Mouse (Mus musculus) embryonic facial prominence, embryonic 12.5 days (tissue): ENCODE results near the gene Cbs. TPM values are rescaled to one million over a fixed set of nuclear protein-coding genes. Genes with fewer than 3 reads are reported as not detected.
A peak's percentile ranks its signal among the peaks of the same experiment; 100 is the strongest.

Experiments used
- ATAC-seq: fragments of 200-750 bp; cut with Nextera tagmentation; 2 replicates; pipeline ENCODE4 v1.8.0; 2017; ENCODE audit not compliant: insufficient number of reproducible peaks, insufficient read depth, low FRiP score, low TSS enrichment
- H3K27ac ChIP-seq: fragments of 300-500 bp; sonication (generic); 2 replicates; pipeline ENCODE4 v1.5.1; 2016; ENCODE audit warnings: mild to moderate bottlenecking
- H3K27me3 ChIP-seq: fragments of 300-500 bp; sonication (generic); 2 replicates; pipeline ENCODE4 v1.6.1; 2016; ENCODE audit warnings: mild to moderate bottlenecking, moderate library complexity
- H3K36me3 ChIP-seq: fragments of 300-500 bp; sonication (generic); 2 replicates; pipeline ENCODE4 v1.6.1; 2016; ENCODE audit warnings: mild to moderate bottlenecking
- H3K4me1 ChIP-seq: fragments of 300-500 bp; sonication (generic); 2 replicates; pipeline ENCODE4 v1.6.1; 2016
- H3K4me2 ChIP-seq: fragments of 300-500 bp; sonication (generic); replicated peaks from 2 replicates; pipeline ENCODE4 v1.6.1; 2016; ENCODE audit warnings: mild to moderate bottlenecking, moderate library complexity
- H3K4me3 ChIP-seq: fragments of 300-500 bp; sonication (generic); 2 replicates; pipeline ENCODE4 v1.5.1; 2016; ENCODE audit warnings: mild to moderate bottlenecking
- H3K9ac ChIP-seq: fragments of 300-500 bp; sonication (generic); 2 replicates; pipeline ENCODE4 v1.6.1; 2016; ENCODE audit warnings: mild to moderate bottlenecking, moderate library complexity
- H3K9me3 ChIP-seq: fragments of 300-500 bp; sonication (generic); 2 replicates; pipeline ENCODE4 v1.6.1; 2016; ENCODE audit warnings: mild to moderate bottlenecking, moderate library complexity
- WGBS: fragments of 180-500 bp; shearing (Covaris S2); methylation state at CpG from one replicate; pipeline ENCODE4 v1.1.7; 2016; 5-methylcytosine and 5-hydroxymethylcytosine counted together
- polyA plus RNA-seq: library from polyadenylated mRNA; unstranded; fragments of >200 nt; fragmentation: Nextera tagmentation; extraction: Ambion mirVana; gene quantifications from 2 replicates; pipeline ENCODE4 v1.2.1, GENCODE M21; 2016

Cbs gene
- polyA plus RNA-seq, 1 experiment from 2014 or later = 2.1 TPM

DNA sequence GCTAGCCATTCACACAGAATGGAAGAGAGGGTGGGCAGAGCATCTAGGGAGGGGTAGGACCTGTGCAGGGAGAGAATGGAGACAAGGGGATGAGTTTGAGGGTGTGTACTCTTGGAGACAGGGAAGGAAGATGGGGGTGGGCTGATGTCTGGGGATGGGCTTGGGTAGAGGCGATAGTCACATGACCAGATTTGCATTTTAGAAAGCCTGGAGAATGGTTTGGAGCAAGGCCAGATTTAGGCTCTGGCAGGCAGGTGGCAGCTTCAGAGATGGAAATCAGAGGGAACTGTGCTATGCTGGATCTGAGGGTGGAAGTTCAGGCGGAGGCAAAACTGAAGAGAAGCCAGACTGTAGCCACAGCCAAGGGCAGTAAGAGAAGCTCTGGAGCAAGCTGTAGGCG, 56.7 kb downstream of the Cbs start:
- Histone ChIP-seq H3K9ac (no peak overlapping the region), H3K4me2 (no peak overlapping the region), H3K4me1 (peaks cover 9% of the 10 kb centered on the region; the same call in 1 of the 2 replicates), H3K4me3 (no peak overlapping the region), H3K27me3 (no peaks in the 10 kb centered on the region), H3K27ac (no peak overlapping the region), H3K36me3 (0 out of 2 replicates have a peak, but pooled peaks cover 8% of the 10 kb centered on the region), H3K9me3 (no peaks in the 10 kb centered on the region)
- no peak for ATAC-seq
- WGBS = 56% methylated on average over 3 of the region's 3 CpGs

DNA sequence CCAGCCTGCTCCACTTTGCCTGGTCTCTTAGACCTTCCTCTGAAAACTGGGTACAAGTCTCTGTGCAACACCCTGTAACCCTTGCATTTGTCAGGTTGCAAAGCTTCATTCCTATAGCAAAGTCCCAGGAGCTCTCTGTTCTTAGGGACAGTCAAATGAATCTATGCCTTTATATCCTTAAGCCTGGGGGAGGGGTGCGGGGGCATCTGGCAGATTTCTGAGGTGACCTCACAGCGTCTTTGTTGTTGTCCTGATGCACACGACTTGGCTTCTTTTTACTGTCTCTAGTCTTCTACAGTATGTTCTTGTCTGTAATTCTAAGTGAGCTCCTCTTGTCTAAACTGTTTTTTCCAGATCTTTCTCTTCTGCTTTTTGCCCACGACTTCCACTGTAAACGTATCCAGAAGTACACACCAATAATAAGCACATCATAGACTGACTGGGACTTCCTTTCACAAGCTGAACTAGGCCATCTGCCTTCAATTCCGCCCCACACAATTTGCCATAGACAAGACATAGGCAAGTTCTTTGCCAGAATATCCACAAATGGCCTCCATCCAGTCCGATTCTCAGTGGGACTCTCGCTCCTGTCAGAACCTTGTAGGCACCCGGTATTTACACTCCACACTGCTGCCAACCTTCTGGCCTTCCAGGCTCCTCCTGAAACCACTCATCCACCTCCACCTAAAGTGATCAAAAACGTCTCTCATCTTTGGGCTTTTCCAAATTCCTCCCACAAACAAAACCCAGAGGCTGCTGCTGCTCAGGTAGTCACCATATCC, 60.5 kb downstream of the Cbs start:
- 83% methylated on average over 10 of the region's 10 CpGs for WGBS
- Histone ChIP-seq H3K4me3 (no peak overlapping the region), H3K27me3 (no peaks in the 10 kb centered on the region), H3K27ac (no peak overlapping the region), H3K36me3 (no peaks in the 10 kb centered on the region), H3K4me2 (no peak overlapping the region), H3K9me3 (no peaks in the 10 kb centered on the region), H3K9ac (no peak overlapping the region), H3K4me1 (peaks cover 9% of the 10 kb centered on the region; the same call in 1 of the 2 replicates)
- no peak for ATAC-seq

DNA sequence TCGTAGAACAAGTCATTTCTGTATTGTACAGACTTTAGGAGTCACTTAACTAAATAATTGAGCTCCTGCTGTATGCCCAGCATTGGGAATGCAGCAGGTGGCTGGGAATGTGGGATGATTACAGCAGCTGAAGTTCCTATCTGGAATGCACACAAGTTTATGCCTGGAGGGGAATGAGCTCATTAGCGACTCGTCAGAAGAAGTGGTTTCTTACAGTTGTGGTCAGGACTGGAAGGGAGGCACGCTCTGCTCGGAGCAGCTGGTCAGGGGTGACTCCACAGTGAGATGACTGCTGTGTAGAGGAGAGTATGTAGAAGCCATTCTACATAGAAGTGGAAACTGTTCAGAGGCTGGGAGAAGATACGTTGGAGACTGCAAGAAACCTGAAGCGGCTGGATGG, 62.4 kb downstream of the Cbs start:
- Histone ChIP-seq H3K36me3 (no peaks in the 10 kb centered on the region), H3K4me2 (no peak overlapping the region), H3K9me3 (no peaks in the 10 kb centered on the region), H3K27ac (no peak overlapping the region), H3K9ac (no peak overlapping the region), H3K4me3 (no peak overlapping the region), H3K27me3 (no peaks in the 10 kb centered on the region), H3K4me1 (no peaks in the 10 kb centered on the region)
- WGBS = 75% methylated on average over 7 of the region's 7 CpGs
- ATAC-seq = no peak

DNA sequence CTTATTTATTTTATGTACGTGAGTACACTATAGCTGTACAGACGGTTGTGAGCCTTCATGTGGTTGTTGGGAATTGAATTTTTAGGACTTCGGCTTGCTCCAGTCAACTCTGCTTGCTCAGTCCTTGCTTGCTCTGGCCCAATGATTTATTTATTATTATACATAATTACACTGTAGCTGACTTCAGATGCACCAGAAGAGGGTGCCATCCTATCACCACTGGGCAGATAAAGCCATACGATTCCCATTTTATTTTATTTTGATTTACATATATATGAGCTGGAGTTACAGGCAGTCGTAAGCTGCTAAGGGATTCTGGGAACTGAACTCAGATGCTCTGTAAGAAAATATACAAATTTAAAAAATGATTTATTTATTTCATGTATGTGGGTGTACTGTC, 65.3 kb downstream of the Cbs start:
- 86% methylated on average over 5 of the region's 5 CpGs for WGBS
- Histone ChIP-seq H3K27me3 (no peaks in the 10 kb centered on the region), H3K9ac (no peak overlapping the region), H3K9me3 (no peaks in the 10 kb centered on the region), H3K27ac (no peak overlapping the region), H3K36me3 (no peaks in the 10 kb centered on the region), H3K4me2 (no peak overlapping the region), H3K4me3 (no peak overlapping the region), H3K4me1 (peaks cover 14% of the 10 kb centered on the region)
- ATAC-seq = no peak

DNA sequence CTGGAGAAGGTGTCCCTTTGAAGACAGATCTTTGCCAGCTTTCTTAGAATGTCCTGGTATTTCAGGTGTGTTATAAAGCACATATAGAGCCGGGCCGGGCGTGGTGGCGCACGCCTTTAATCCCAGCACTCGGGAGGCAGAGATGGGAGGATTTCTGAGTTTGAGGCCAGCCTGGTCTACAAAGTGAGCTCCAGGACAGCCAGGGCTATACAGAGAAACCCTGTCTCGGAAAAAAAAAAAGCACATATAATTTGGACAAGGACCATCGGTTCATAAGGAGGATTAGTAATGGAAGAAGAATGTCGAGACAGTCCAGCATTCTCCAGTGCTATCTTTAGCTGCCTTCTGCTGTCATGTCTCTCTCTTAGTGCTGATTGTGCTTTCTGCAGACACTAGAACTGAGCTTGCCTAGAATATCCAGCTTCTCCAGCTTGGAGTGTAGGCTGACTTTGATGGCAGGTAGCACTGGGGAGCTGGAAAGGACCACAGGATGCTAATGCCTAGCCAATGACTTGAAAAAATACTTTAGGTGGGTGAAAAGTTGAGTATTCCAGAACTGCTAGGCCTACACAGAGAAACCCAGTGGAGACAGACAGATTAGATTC, 66.6 kb downstream of the Cbs start:
- H3K27me3 ChIP-seq = no peaks in the 10 kb centered on the region
- H3K27ac ChIP-seq = no peak overlapping the region
- H3K9ac ChIP-seq = no peak overlapping the region
- no peak overlapping the region for H3K4me2 ChIP-seq
- H3K36me3 ChIP-seq = no peaks in the 10 kb centered on the region
- peaks cover 24% of the 10 kb centered on the region for H3K4me1 ChIP-seq
- ATAC-seq = 0 out of 2 replicates have a peak, but pooled peaks have one; percentile 83
- H3K9me3 ChIP-seq = no peaks in the 10 kb centered on the region
- H3K4me3 ChIP-seq = no peak overlapping the region
- WGBS = 89% methylated on average over 9 of the region's 9 CpGs

DNA sequence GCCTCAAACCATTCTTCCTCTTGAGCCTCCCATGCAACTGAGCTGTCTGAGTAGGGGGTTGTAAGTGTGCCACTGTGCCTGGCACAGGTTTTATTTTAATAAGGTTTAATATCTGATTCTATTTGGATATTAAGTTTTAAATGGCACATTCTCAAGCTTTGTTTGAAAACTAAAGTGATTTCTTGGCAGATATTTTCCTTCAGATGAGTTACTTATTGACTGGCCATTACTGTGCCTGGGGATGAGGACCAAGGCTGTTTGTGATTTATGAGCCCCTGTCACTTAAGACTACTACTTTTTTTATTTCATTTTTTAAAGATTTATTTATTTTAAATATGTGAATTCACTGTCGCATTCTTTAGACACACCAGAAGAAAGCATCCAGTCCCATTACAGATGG, 67.3 kb downstream of the Cbs start:
- Histone ChIP-seq H3K36me3 (no peaks in the 10 kb centered on the region), H3K4me3 (no peak overlapping the region), H3K4me2 (no peak overlapping the region), H3K27me3 (no peaks in the 10 kb centered on the region), H3K9me3 (no peaks in the 10 kb centered on the region), H3K4me1 (peaks cover 24% of the 10 kb centered on the region), H3K9ac (no peak overlapping the region), H3K27ac (no peak overlapping the region)
- no peak for ATAC-seq
- 86% methylated on average over 1 of the region's 1 CpGs for WGBS

DNA sequence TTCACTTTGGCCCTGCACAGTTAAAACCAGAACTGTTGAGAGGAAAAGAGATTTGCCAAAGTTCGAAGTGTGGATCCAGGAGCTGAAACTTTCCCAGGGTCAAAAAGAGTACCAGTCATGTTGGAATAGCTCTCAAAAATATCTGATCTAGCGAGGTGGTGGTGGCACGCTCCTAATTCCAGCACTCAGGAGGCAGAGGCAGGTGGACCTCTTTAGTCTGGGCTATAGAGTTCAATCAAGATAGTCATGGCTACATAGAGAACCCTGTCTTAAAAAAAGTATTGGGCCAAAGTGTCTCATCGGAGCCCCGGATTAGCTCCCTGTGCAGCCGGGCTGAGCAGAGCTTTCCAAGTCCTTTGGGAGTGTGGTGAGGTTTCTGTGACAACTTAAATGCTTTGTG, 70.8 kb downstream of the Cbs start:
- Histone ChIP-seq H3K4me3 (peak overlapping the region; percentile 73), H3K9ac (peak overlapping the region; percentile 90), H3K27ac (peak overlapping the region; percentile 98; the same call in 1 of the 2 replicates), H3K4me1 (peaks cover 24% of the 10 kb centered on the region), H3K36me3 (no peaks in the 10 kb centered on the region), H3K27me3 (no peaks in the 10 kb centered on the region), H3K4me2 (peak overlapping the region; percentile 85), H3K9me3 (no peaks in the 10 kb centered on the region)
- ATAC-seq = no peak
- 62% methylated on average over 6 of the region's 6 CpGs for WGBS

DNA sequence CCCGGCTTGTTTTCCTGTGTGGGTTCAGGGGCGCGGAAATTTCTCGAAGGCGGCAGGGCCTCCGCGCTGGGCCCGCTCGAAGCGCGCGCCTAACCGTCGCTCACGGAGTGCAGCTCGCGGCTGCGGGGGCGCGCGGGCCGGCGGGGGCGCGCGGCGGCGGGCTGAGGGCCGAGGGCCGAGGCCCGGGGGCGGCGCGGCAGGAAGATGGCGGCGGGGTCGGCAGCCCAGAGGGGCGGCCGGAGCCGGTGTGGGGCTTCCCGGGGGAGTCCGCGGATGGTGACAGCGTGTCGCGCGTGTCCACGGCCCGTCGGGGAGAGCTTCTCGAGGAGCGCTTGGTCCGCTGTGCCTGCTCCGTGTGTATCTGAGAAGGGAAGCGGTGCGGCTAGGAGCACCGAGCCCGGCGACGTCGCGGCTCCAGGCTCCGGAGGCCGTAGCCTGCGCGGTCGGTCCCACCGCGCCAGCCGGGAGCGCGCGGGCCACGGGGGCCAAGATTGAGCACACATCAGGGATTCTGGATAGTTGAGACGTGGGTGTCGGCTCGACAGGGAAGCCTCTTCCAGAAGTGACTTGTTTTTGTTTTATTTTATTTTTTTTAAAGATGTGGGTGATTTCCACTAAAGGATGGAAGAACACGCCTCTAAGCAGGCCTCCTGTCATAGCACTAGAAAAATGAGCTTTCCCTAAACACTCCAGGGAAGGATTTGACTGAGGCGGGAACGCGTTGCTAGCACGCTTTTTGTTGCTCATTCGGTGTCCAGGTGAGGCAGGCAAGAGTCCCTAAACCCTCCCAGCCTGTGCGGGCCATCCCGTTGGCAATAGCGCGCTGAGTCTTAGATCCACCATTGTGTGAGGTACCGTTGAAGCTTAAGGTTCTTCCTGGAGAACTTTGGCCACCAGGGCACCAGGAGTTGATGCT, 71.6 kb downstream of the Cbs start:
- Histone ChIP-seq H3K9me3 (no peaks in the 10 kb centered on the region), H3K27me3 (no peaks in the 10 kb centered on the region), H3K36me3 (no peaks in the 10 kb centered on the region), H3K4me1 (peaks cover 24% of the 10 kb centered on the region), H3K4me2 (peak overlapping the region; percentile 85), H3K4me3 (peak overlapping the region; percentile 73), H3K27ac (peak overlapping the region; percentile 98), H3K9ac (peak overlapping the region; percentile 90)
- ATAC-seq = peak; percentile 48
- 1% methylated on average over 71 of the region's 88 CpGs for WGBS

DNA sequence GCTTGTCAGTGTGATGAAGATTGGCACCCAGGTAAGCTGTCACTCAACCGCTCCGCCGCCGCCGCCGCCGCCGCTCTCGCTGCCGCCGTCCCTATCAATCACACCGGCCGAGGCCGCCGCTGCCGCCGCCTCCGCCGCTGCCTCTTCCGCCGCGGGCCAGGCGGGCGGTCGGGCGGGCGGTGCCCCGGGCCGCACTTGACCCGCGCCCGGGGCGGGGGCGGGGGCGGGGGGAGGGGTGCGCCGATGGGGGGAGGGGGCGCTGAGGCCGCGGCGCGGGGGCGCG, 72.2 kb downstream of the Cbs start:
- no peaks in the 10 kb centered on the region for H3K36me3 ChIP-seq
- no peaks in the 10 kb centered on the region for H3K9me3 ChIP-seq
- peaks cover 24% of the 10 kb centered on the region for H3K4me1 ChIP-seq
- peak overlapping the region; percentile 90 for H3K9ac ChIP-seq
- peak overlapping the region; percentile 85 for H3K4me2 ChIP-seq
- no peaks in the 10 kb centered on the region for H3K27me3 ChIP-seq
- peak overlapping the region; percentile 73 for H3K4me3 ChIP-seq
- ATAC-seq = no peak
- H3K27ac ChIP-seq = peak overlapping the region; percentile 98
- WGBS = 2% methylated on average over 15 of the region's 44 CpGs

DNA sequence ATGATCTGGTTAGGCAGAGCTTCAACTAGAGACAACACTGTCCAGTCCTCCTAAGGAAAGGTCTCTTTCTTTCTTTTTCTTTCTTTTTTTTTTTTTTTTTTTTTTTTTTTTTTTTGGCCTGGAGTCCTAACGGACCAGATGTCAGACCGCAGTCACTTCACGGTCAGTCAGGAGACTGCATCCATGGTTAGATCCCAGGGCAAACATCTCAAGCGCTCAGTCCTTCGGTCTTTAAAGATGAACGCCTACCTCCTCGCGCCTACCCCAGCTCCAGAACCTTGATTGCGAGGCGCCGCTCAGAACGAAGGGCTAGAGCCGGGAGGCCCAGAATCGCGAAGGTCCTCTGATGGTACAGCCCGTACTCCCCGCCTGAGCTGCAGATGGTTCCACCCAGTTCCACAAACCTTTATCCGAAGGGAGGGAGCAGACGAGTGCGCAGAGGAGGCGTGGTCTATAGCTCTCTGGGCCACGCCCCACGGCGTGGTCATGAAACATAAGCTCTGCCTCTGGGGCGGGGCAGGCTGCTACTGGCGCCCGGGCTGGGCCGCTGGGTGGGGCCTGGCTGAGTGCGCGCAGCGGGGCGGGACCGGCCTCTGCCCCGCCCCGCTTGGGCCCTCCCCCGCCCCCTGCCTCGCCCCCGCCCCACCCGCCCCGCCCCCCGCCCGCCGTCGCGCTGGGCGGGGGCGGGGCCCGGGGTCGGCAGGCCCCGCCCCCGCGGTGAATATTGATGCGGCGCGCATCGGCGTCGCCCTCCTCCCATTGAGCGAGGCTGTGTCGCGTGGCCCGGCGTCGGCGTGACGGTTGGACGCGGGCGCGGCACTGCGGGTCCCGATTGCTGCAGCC, 72.8 kb downstream of the Cbs start, which contains the start of gene Pknox1:
Gene Pknox1, plus strand, starts transcription at position 720 of the 843 bp plus-strand sequence.
- H3K9ac ChIP-seq = peak within 1 kb of the TSS; percentile 90
- no peaks in the 10 kb centered on the region for H3K27me3 ChIP-seq
- H3K36me3 ChIP-seq = no peaks in the 10 kb centered on the region
- H3K4me3 ChIP-seq = peak within 1 kb of the TSS; percentile 73
- peak; percentile 92 for ATAC-seq
- WGBS = under 1% methylated on average over 37 of the region's 72 CpGs
- H3K4me1 ChIP-seq = peaks cover 24% of the 10 kb centered on the region
- peak within 1 kb of the TSS; percentile 85 for H3K4me2 ChIP-seq
- no peaks in the 10 kb centered on the region for H3K9me3 ChIP-seq
- peak within 1 kb of the TSS; percentile 98 for H3K27ac ChIP-seq

DNA sequence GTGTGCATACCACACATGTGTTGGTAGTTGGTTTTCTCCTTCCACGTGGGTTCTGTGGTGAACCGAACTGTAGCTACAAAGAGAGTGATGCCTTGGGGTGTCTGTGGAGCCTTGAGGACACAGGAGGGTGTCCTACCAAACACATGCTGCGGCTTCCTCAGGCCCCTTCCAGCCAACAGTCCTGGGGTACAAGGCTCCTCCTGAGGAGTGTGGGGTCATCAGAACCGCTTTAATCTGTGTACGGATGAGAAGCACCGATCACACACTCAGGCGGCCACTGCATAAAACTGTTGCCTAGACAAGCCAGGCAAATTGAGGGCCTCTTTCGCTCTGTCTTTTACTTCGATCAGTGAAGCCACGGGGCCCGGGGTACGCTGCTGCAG, 73.4 kb downstream of the Cbs start:
- ATAC-seq = 0 out of 2 replicates have a peak, but pooled peaks have one; percentile 1
- Histone ChIP-seq H3K9me3 (no peaks in the 10 kb centered on the region), H3K36me3 (no peaks in the 10 kb centered on the region), H3K4me1 (peaks cover 24% of the 10 kb centered on the region), H3K27ac (peak overlapping the region; percentile 98), H3K4me2 (peak overlapping the region; percentile 48), H3K27me3 (no peaks in the 10 kb centered on the region), H3K9ac (peak overlapping the region; percentile 56), H3K4me3 (peak overlapping the region; percentile 73)
- 23% methylated on average over 12 of the region's 12 CpGs for WGBS
